Mouse (Mus musculus): Measurements from ENCODE around the gene Mob3a. TPM values are rescaled to one million over a fixed set of nuclear protein-coding genes. Genes with fewer than 3 reads are reported as not detected.
A peak's percentile ranks its signal among the peaks of the same experiment; 100 is the strongest.

Mob3a gene
- polyA plus RNA-seq, 1 experiment, result 25.1 TPM

GRCm38 (mm10) chr10:80671936-80672690 is 29.7 kb downstream of the Mob3a start:
- Histone ChIP-seq H3K36me3 (ENCODE audit: control insufficient read depth, insufficient read depth) (peaks cover 11% of the 10 kb centered on the region), H3K4me2 (ENCODE audit: low read depth) (peak overlapping the region; percentile 78), H3K27me3 (ENCODE audit: control insufficient read depth, insufficient read depth, insufficient read length) (no peaks in the 10 kb centered on the region), H3K79me2 (ENCODE audit: control insufficient read depth, insufficient read depth) (peaks cover 41% of the 10 kb centered on the region), H3K4me3 (no peak overlapping the region), H3ac (ENCODE audit: control insufficient read depth, insufficient read length) (no peak overlapping the region)
- TF ChIP-seq POLR2A (IDR thresholded peaks at IDR 0.05; ENCODE audit: insufficient read length, low read depth), result peak; percentile 26
- peak in 1 of 3 experiments; percentile 81 for TF ChIP-seq MYOD1 (IDR thresholded peaks at IDR 0.05; ENCODE audit: control insufficient read depth in 1 of 3, insufficient read length in 2 of 3, low read depth in 2 of 3)
- no peak for TF ChIP-seq E2F4 (IDR thresholded peaks at IDR 0.05; ENCODE audit: insufficient read depth)
- peak in 1 of 3 experiments; percentile 81 for TF ChIP-seq MYOG (IDR thresholded peaks at IDR 0.05; ENCODE audit: control insufficient read depth in 1 of 3, insufficient read depth in 1 of 3, insufficient read length in 2 of 3, low read depth in 2 of 3)

DNA sequence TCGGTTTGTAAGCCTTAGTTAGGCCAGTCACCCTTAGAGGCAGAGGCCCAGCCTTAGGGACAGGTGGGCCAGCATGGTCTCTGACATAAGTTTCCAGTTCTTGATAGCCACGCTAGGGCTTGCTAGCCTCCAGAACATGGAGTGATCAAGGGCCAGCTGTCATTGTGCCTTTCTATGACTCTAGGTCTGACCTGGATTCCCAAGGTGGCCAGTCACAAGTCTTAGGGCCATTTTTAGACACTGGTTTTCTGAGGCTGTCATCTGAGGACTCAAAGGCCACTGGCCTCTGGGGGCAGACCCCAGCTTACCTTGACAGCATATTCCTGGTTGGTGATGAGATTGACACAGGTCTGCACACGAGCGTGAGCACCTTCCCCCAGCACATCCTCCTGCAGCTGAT is 30.5 kb downstream of the Mob3a start:
- peak in 1 of 3 experiments; percentile 40 for TF ChIP-seq MYOD1 (IDR thresholded peaks at IDR 0.05; ENCODE audit: control insufficient read depth in 1 of 3, insufficient read length in 2 of 3, low read depth in 2 of 3)
- peak in 1 of 3 experiments; percentile 15 for TF ChIP-seq MYOG (IDR thresholded peaks at IDR 0.05; ENCODE audit: control insufficient read depth in 1 of 3, insufficient read depth in 1 of 3, insufficient read length in 2 of 3, low read depth in 2 of 3)
- TF ChIP-seq REST (IDR thresholded peaks at IDR 0.05; ENCODE audit: insufficient read depth, insufficient read length), result no peak
- H3ac ChIP-seq (ENCODE audit: control insufficient read depth, insufficient read length), result no peak overlapping the region
- peaks cover 11% of the 10 kb centered on the region for H3K36me3 ChIP-seq (ENCODE audit: control insufficient read depth, insufficient read depth)
- no peak overlapping the region for H3K4me3 ChIP-seq
- no peaks in the 10 kb centered on the region for H3K27me3 ChIP-seq (ENCODE audit: control insufficient read depth, insufficient read depth, insufficient read length)
- H3K4me2 ChIP-seq (ENCODE audit: low read depth), result peak overlapping the region; percentile 78
- H3K79me2 ChIP-seq (ENCODE audit: control insufficient read depth, insufficient read depth), result peaks cover 41% of the 10 kb centered on the region

DNA sequence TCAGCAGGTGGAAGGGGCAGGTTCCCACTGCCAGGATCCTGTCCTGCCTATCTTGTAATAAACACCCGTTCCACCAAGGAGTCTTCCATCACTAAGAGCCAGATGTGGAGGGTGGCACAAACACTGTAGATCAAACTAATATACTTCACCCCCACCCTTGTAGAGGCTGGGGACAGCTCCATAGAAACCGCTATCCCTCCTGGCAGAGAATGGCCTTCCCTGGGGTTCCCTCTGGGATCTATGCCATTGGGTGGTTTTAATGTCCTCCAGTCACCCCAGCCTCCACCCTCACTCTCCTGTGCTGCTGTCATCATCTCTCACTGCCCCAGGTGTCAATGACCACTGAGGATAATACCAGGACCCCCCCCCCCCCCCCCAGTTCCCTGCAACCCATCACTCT is 31.2 kb downstream of the Mob3a start:
- Histone ChIP-seq H3ac (ENCODE audit: control insufficient read depth, insufficient read length) (no peak overlapping the region), H3K4me3 (no peak overlapping the region), H3K27me3 (ENCODE audit: control insufficient read depth, insufficient read depth, insufficient read length) (no peaks in the 10 kb centered on the region), H3K36me3 (ENCODE audit: control insufficient read depth, insufficient read depth) (peaks cover 11% of the 10 kb centered on the region), H3K79me2 (ENCODE audit: control insufficient read depth, insufficient read depth) (peaks cover 40% of the 10 kb centered on the region), H3K4me2 (ENCODE audit: low read depth) (no peak overlapping the region)
- no peak for TF ChIP-seq MAX (IDR thresholded peaks at IDR 0.05; ENCODE audit: low read depth)
- no peak for TF ChIP-seq TCF3 (IDR thresholded peaks at IDR 0.05; ENCODE audit: insufficient read length, low read depth)
- no peak for TF ChIP-seq REST (IDR thresholded peaks at IDR 0.05; ENCODE audit: insufficient read depth, insufficient read length)
- no peak for TF ChIP-seq CEBPB (IDR thresholded peaks at IDR 0.05; ENCODE audit: insufficient read depth, poor library complexity, severe bottlenecking)
- no peak for TF ChIP-seq SRF (IDR thresholded peaks at IDR 0.05; ENCODE audit: control insufficient read depth, insufficient read length, low read depth)
- no peak for TF ChIP-seq MYOD1 (IDR thresholded peaks at IDR 0.05; ENCODE audit: control insufficient read depth in 1 of 3, insufficient read length in 2 of 3, low read depth in 2 of 3)
- no peak for TF ChIP-seq POLR2A (IDR thresholded peaks at IDR 0.05; ENCODE audit: insufficient read length, low read depth)
- no peak for TF ChIP-seq MYOG (IDR thresholded peaks at IDR 0.05; ENCODE audit: control insufficient read depth in 1 of 3, insufficient read depth in 1 of 3, insufficient read length in 2 of 3, low read depth in 2 of 3)
- TF ChIP-seq POLR2AphosphoS2 (IDR thresholded peaks at IDR 0.05; ENCODE audit: insufficient read length, low read depth), result no peak
- no peak for TF ChIP-seq USF1 (IDR thresholded peaks at IDR 0.05; ENCODE audit: low read depth)
- no peak for TF ChIP-seq E2F4 (IDR thresholded peaks at IDR 0.05; ENCODE audit: insufficient read depth)
- TF ChIP-seq TCF12 (IDR thresholded peaks at IDR 0.05; ENCODE audit: insufficient read depth, poor library complexity, severe bottlenecking), result no peak

DNA sequence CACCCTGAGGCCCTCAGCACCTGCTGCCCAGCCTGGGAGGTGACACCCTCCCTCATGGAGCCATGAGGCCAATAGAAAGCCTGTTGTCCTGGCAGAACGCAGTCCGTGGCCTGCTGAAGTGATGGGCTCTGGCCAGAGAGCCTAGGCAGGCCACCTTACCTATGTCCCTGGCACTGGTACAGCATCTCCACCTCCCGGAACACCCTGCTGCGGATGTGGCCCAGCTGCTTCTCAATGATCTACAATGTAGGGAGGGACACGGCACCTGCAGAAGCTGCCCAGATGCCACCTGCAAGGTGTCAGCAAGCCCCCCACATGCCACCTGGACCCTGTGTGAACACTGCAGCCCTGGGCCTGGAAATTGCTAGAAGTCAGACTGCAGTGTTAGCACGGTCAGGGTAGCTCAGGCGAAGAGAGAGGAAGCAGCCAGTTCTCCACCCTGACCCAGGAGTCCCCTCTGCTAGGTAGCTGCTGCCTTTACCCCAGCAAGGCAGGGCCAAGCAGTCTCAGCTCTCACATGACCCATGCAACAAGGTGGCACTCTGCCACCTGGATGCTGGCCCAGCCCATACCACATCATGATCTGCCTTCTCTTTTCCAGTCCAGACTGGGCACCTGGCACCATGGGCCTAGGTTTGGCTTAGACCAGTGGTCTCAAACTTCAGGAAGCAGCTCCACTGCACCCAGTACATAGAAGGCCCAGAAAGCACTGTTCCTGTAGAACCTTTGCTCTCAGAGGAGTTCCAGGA is 31.9 kb downstream of the Mob3a start:
- Histone ChIP-seq H3ac (ENCODE audit: control insufficient read depth, insufficient read length) (no peak overlapping the region), H3K36me3 (ENCODE audit: control insufficient read depth, insufficient read depth) (peaks cover 11% of the 10 kb centered on the region), H3K79me2 (ENCODE audit: control insufficient read depth, insufficient read depth) (peaks cover 34% of the 10 kb centered on the region), H3K4me2 (ENCODE audit: low read depth) (no peak overlapping the region), H3K27me3 (ENCODE audit: control insufficient read depth, insufficient read depth, insufficient read length) (no peaks in the 10 kb centered on the region), H3K4me3 (no peak overlapping the region)
- TF ChIP-seq MYOD1 (IDR thresholded peaks at IDR 0.05; ENCODE audit: control insufficient read depth in 1 of 3, insufficient read length in 2 of 3, low read depth in 2 of 3) (peak in 1 of 3 experiments; percentile 11), TCF3 (IDR thresholded peaks at IDR 0.05; ENCODE audit: insufficient read length, low read depth) (no peak), USF1 (IDR thresholded peaks at IDR 0.05; ENCODE audit: low read depth) (no peak), MYOG (IDR thresholded peaks at IDR 0.05; ENCODE audit: control insufficient read depth in 1 of 3, insufficient read depth in 1 of 3, insufficient read length in 2 of 3, low read depth in 2 of 3) (no peak), POLR2AphosphoS2 (IDR thresholded peaks at IDR 0.05; ENCODE audit: insufficient read length, low read depth) (peak; percentile 8), REST (IDR thresholded peaks at IDR 0.05; ENCODE audit: insufficient read depth, insufficient read length) (no peak), POLR2A (IDR thresholded peaks at IDR 0.05; ENCODE audit: insufficient read length, low read depth) (peak; percentile 3), SRF (IDR thresholded peaks at IDR 0.05; ENCODE audit: control insufficient read depth, insufficient read length, low read depth) (no peak), CEBPB (IDR thresholded peaks at IDR 0.05; ENCODE audit: insufficient read depth, poor library complexity, severe bottlenecking) (no peak), TCF12 (IDR thresholded peaks at IDR 0.05; ENCODE audit: insufficient read depth, poor library complexity, severe bottlenecking) (no peak), MAX (IDR thresholded peaks at IDR 0.05; ENCODE audit: low read depth) (no peak)
